Mouse (Mus musculus): ENCODE results near the gene Fbp1.

- TF ChIP-seq CTCF (IDR thresholded peaks at IDR 0.05; ENCODE audit: borderline replicate concordance, insufficient read depth, low read length) (no peak), POLR2A (IDR thresholded peaks at IDR 0.05; ENCODE audit: low read depth, low read length) (no peak)
Measured at GRCm38 (mm10) chr13:62907527-62908162, 19.6 kb upstream of the Fbp1 start.

Measured in embryonic fibroblast, embryonic 13.5 days (primary cell).